Mouse (Mus musculus): ENCODE measurements at regions not wholly inside any gene's neighbourhood (a gene's known extent, or its start where the extent isn't known, plus 50 kb on each side); places are given as distances from the start of the nearest gene placed in this dataset.
A peak's percentile ranks its signal among the peaks of the same experiment; 100 is the strongest.
"Not testable (repeated sequence)": the region's sequence is repeated elsewhere in the genome, so short reads cannot be mapped to it uniquely, and the experiment has no call there.

GRCm38 (mm10) chr17:93067850-93068249 is 131.0 kb upstream of the Adcyap1 start:
- not testable (repeated sequence) for DNase-seq (ENCODE audit: extremely low spot score in 1 of 2, low spot score in 1 of 2)

GRCm38 (mm10) chr17:93068489-93068888 is 130.3 kb upstream of the Adcyap1 start:
- DNase-seq (ENCODE audit: extremely low spot score in 1 of 2, low spot score in 1 of 2): no peak

GRCm38 (mm10) chr17:93084048-93084447 is 114.8 kb upstream of the Adcyap1 start:
- DNase-seq (ENCODE audit: extremely low spot score in 1 of 2, low spot score in 1 of 2): no peak

- no peak for DNase-seq (ENCODE audit: extremely low spot score in 1 of 2, low spot score in 1 of 2)
Measured at GRCm38 (mm10) chr17:93104516-93104915, 94.3 kb upstream of the Adcyap1 start.

- no peak for DNase-seq (ENCODE audit: extremely low spot score in 1 of 2, low spot score in 1 of 2)
Measured at GRCm38 (mm10) chr17:93140003-93140402, 58.8 kb upstream of the Adcyap1 start.

GRCm38 (mm10) chr17:93141125-93141524 is 57.7 kb upstream of the Adcyap1 start:
- DNase-seq (ENCODE audit: extremely low spot score in 1 of 2, low spot score in 1 of 2): peak; percentile 40 to 73
